Mouse (Mus musculus): ENCODE data around the gene Uroc1. TPM values are rescaled to one million over a fixed set of nuclear protein-coding genes. Genes with fewer than 3 reads are reported as not detected.

The Uroc1 gene
- polyA plus RNA-seq, 1 experiment: not detected

DNA sequence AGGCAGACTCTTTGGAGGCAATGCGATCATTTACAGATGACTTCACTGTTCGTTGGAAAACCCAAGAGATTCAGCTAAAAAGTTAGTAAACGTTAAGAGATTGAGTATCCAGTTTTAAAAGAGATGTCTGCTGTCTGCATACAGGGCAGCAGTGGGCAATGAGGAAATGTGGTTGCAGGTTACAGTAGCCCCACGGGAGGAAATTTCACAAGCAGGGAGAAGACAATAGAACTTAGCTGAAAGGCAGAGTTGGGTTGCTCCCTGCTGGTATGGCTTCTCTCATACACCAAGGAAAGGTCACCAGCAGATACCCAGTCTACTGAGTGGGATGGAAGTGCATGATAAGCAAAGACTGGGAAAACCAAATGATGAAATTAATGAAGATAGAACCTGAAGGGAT is 57.5 kb downstream of the Uroc1 start:
- TF ChIP-seq POLR2A (IDR thresholded peaks at IDR 0.05; ENCODE audit: borderline replicate concordance, extremely low read depth, insufficient read depth, insufficient read length, poor library complexity, severe bottlenecking) (no peak), CTCF (IDR thresholded peaks at IDR 0.05; ENCODE audit: borderline replicate concordance, extremely low read depth, insufficient read depth, insufficient read length) (no peak)
- DNase-seq (ENCODE audit: low read depth): no peak

DNA sequence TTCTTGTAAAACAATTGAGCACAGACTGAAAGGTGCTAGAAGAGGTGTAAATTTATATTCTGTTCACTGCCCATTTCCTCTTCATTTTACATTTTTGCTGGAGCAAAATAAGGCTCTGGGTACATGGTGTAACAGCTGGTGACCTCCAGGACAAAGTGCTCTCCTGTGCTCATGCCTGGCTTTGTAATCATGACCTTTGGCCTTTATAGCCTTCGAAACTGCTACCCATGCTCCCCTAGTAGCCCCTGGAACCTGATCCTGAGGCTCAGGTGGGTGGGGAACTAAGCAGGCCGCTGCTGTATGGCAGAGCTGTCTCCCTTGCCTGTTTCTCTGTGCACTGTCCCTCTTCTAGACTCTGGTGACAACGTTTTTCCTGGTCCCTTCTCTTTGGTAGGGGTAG is 60.9 kb downstream of the Uroc1 start:
- TF ChIP-seq POLR2A (IDR thresholded peaks at IDR 0.05; ENCODE audit: borderline replicate concordance, extremely low read depth, insufficient read depth, insufficient read length, poor library complexity, severe bottlenecking) (no peak), CTCF (IDR thresholded peaks at IDR 0.05; ENCODE audit: borderline replicate concordance, extremely low read depth, insufficient read depth, insufficient read length) (no peak)
- DNase-seq (ENCODE audit: low read depth): no peak

DNA sequence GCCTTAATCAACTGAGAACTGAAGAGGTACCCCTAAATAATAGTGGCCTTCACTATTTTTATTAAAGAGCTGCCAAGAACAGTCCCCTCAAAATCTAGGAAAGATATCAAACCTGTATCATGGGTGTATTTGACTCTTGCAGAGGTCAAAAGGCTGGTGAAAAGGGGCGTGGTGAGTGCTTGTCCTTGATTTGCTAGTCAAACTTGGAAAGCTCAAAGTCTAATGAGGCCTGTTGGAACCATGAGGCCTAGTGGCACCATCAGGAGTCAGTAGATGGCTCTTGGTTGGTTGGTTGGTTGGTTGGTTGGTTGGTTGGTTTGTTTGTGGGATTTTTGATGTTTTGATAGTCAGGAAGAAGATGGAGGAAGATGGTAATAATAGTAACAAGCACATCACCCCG is 62.7 kb downstream of the Uroc1 start:
- DNase-seq (ENCODE audit: low read depth): no peak
- TF ChIP-seq CTCF (IDR thresholded peaks at IDR 0.05; ENCODE audit: borderline replicate concordance, extremely low read depth, insufficient read depth, insufficient read length) (no peak), POLR2A (IDR thresholded peaks at IDR 0.05; ENCODE audit: borderline replicate concordance, extremely low read depth, insufficient read depth, insufficient read length, poor library complexity, severe bottlenecking) (no peak)

DNA sequence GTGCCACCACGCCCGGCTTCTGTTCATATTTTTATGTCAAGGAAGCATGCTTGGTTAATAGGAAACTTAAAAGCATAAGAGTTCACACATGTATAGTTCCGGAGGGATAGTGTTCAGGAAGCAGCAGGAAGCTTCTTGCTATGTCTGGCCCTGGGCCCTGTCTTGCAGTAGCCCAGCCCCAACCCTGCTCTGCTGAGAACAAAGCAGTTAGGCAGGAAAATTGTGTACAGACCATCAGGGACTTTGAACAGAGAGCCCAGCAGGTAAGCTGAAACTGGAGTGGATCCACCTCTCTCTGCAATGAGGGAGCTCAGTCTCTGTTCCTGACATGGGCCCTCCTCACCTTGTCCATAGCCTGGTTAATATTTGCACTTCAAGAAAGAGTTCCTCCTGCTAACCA is 64.2 kb downstream of the Uroc1 start:
- no peak for DNase-seq (ENCODE audit: low read depth)
- TF ChIP-seq POLR2A (IDR thresholded peaks at IDR 0.05; ENCODE audit: borderline replicate concordance, extremely low read depth, insufficient read depth, insufficient read length, poor library complexity, severe bottlenecking) (no peak), CTCF (IDR thresholded peaks at IDR 0.05; ENCODE audit: borderline replicate concordance, extremely low read depth, insufficient read depth, insufficient read length) (no peak)

DNA sequence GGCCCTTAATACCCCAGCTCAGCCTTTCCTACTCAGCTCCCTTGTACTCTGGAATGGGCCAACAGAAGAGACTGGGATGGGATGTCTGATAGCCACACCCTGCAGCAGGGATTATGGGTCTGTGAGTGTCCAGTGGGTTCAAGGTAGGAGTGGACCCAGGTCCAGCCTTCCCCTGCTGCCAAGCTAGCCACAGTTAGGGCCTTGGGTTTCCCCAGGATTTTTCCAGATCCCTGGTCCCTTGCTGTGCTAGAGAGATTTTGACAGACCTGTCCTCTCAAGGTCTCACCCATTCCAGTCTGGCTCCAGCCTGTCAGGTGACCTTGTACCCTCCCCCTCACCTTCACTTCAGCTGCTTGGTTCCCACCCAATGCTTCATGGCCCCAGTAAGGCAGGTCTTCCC is 75.5 kb downstream of the Uroc1 start:
- no peak for DNase-seq (ENCODE audit: low read depth)
- no peak for TF ChIP-seq CTCF (IDR thresholded peaks at IDR 0.05; ENCODE audit: borderline replicate concordance, extremely low read depth, insufficient read depth, insufficient read length)
- no peak for TF ChIP-seq POLR2A (IDR thresholded peaks at IDR 0.05; ENCODE audit: borderline replicate concordance, extremely low read depth, insufficient read depth, insufficient read length, poor library complexity, severe bottlenecking)

- TF ChIP-seq POLR2A (IDR thresholded peaks at IDR 0.05; ENCODE audit: borderline replicate concordance, extremely low read depth, insufficient read depth, insufficient read length, poor library complexity, severe bottlenecking): no peak
- no peak for TF ChIP-seq CTCF (IDR thresholded peaks at IDR 0.05; ENCODE audit: borderline replicate concordance, extremely low read depth, insufficient read depth, insufficient read length)
- no peak for DNase-seq (ENCODE audit: low read depth)
These were observed 77.9 kb downstream of the Uroc1 start for GRCm38 (mm10) chr6:90410972-90411371.

GRCm38 (mm10) chr6:90411926-90412325 is 78.8 kb downstream of the Uroc1 start:
- DNase-seq (ENCODE audit: low read depth): no peak
- TF ChIP-seq POLR2A (IDR thresholded peaks at IDR 0.05; ENCODE audit: borderline replicate concordance, extremely low read depth, insufficient read depth, insufficient read length, poor library complexity, severe bottlenecking): no peak
- no peak for TF ChIP-seq CTCF (IDR thresholded peaks at IDR 0.05; ENCODE audit: borderline replicate concordance, extremely low read depth, insufficient read depth, insufficient read length)

Other genes with a start within 250 kb of the Uroc1 start
- not detected in 2 replicates for gene Vmn1r50, start 231.9 kb upstream of the Uroc1 start, polyA plus RNA-seq (2012; rRNA removed)
- not detected in 2 replicates for gene Vmn1r51, start 210.7 kb upstream of the Uroc1 start, polyA plus RNA-seq (2012; rRNA removed)
- gene Vmn1r52, start 158.5 kb upstream of the Uroc1 start, polyA plus RNA-seq (2012; rRNA removed): not detected in 2 replicates
- gene V1ra8, start 130.5 kb upstream of the Uroc1 start, polyA plus RNA-seq (2012; rRNA removed): not detected in 2 replicates
- gene Vmn1r53, start 108.8 kb upstream of the Uroc1 start, polyA plus RNA-seq (2012; rRNA removed): 0.12 TPM in 1 of 2 replicates, not detected in the other
- gene Vmn1r54, start 87.0 kb upstream of the Uroc1 start, polyA plus RNA-seq (2012; rRNA removed): not detected in 2 replicates
- gene BC048671, start 32.1 kb upstream of the Uroc1 start, polyA plus RNA-seq (2012; rRNA removed): not detected in 2 replicates
- 0.06 and 0.34 TPM in 2 replicates for gene Chst13, start 8.1 kb upstream of the Uroc1 start, polyA plus RNA-seq (2012; rRNA removed)
- gene Zxdc, start 36.2 kb downstream of the Uroc1 start, polyA plus RNA-seq (2012; rRNA removed): 22.9 and 24.0 TPM in 2 replicates
- 10.1 and 12.7 TPM in 2 replicates for gene Cfap100, start 95.5 kb downstream of the Uroc1 start, polyA plus RNA-seq (2012; rRNA removed)
- 11.8 and 12.6 TPM in 2 replicates for gene Klf15, start 129.3 kb downstream of the Uroc1 start, polyA plus RNA-seq (2012; rRNA removed)
- 20.4 and 33.6 TPM in 2 replicates for gene Aldh1l1, start 153.1 kb downstream of the Uroc1 start, polyA plus RNA-seq (2012; rRNA removed)

All from brain, embryonic 14.5 days (tissue).